Mouse (Mus musculus) embryonic facial prominence, embryonic 10.5 days (tissue): ENCODE data around the gene Ap5s1. TPM values are rescaled to one million over a fixed set of nuclear protein-coding genes. Genes with fewer than 3 reads are reported as not detected.
A peak's percentile ranks its signal among the peaks of the same experiment; 100 is the strongest.

Experiments
- DNase-seq: peaks from one replicate; pipeline ENCODE4 v3.0.0-alpha.2; 2017; ENCODE audit warnings: low spot score
- H3K27ac ChIP-seq: fragments of 300-500 bp; sonication (generic); replicated peaks from 2 replicates; pipeline ENCODE4 v1.5.1; 2016; ENCODE audit warnings: mild to moderate bottlenecking
- H3K27me3 ChIP-seq: fragments of 300-500 bp; sonication (generic); replicated peaks from 2 replicates; pipeline ENCODE4 v1.6.1; 2016; ENCODE audit warnings: low read depth, mild to moderate bottlenecking; ENCODE audit not compliant: poor library complexity, severe bottlenecking
- H3K36me3 ChIP-seq: fragments of 300-500 bp; sonication (generic); replicated peaks from 2 replicates; pipeline ENCODE4 v1.6.1; 2016; ENCODE audit warnings: mild to moderate bottlenecking, moderate library complexity
- H3K4me1 ChIP-seq: fragments of 300-500 bp; sonication (generic); 2 replicates; pipeline ENCODE4 v1.6.1; 2016
- H3K4me3 ChIP-seq: fragments of 300-500 bp; sonication (generic); 2 replicates; pipeline ENCODE4 v1.5.1; 2016; ENCODE audit warnings: mild to moderate bottlenecking, moderate library complexity
- H3K9me3 ChIP-seq: fragments of 300-500 bp; sonication (generic); 2 replicates; pipeline ENCODE4 v1.6.1; 2016; ENCODE audit warnings: mild to moderate bottlenecking
- WGBS: fragments of 180-500 bp; shearing (Covaris S2); methylation state at CpG from one replicate; pipeline ENCODE4 v1.1.7; 2016; 5-methylcytosine and 5-hydroxymethylcytosine counted together
- polyA plus RNA-seq: library from polyadenylated mRNA; unstranded; fragments of >200 nt; fragmentation: Nextera tagmentation; extraction: Ambion mirVana; gene quantifications from 2 replicates; pipeline ENCODE4 v1.2.1, GENCODE M21; 2016

Ap5s1 gene
- polyA plus RNA-seq, 1 experiment from 2014 or later: 23.3 TPM

- peak within 1 kb of the TSS; percentile 85 for H3K27ac ChIP-seq
- peak; percentile 97 for DNase-seq
Measured at GRCm38 (mm10) chr2:131233307-131234126, 26.6 kb downstream of the Ap5s1 start, which contains the start of gene Mavs. TSS of gene Mavs (plus strand) at chr2:131234063.

GRCm38 (mm10) chr2:131234127-131234650 is 27.3 kb downstream of the Ap5s1 start:
- peak overlapping the region; percentile 85 for H3K27ac ChIP-seq
- WGBS: 13% methylated on average over 28 of the region's 28 CpGs
- H3K27me3 ChIP-seq: no peaks in the 10 kb centered on the region
- DNase-seq: no peak
- peak overlapping the region; percentile 73 for H3K4me3 ChIP-seq
- peaks cover 34% of the 10 kb centered on the region for H3K4me1 ChIP-seq
- H3K36me3 ChIP-seq: peaks cover 16% of the 10 kb centered on the region
- no peaks in the 10 kb centered on the region for H3K9me3 ChIP-seq

More at GRCm38 (mm10) chr2:131233307-131234126, 26.6 kb downstream of the Ap5s1 start, which contains the start of gene Mavs:
- H3K9me3 ChIP-seq: no peaks in the 10 kb centered on the region
- WGBS: 10% methylated on average over 29 of the region's 29 CpGs
- peak within 1 kb of the TSS; percentile 73 for H3K4me3 ChIP-seq
- H3K4me1 ChIP-seq: peaks cover 34% of the 10 kb centered on the region
- H3K36me3 ChIP-seq: 0 out of 2 replicates have a peak, but pooled peaks cover 10% of the 10 kb centered on the region
- H3K27me3 ChIP-seq: no peaks in the 10 kb centered on the region

GRCm38 (mm10) chr2:131234970-131235635 is 28.2 kb downstream of the Ap5s1 start:
- Histone ChIP-seq H3K27me3 (no peaks in the 10 kb centered on the region), H3K9me3 (no peaks in the 10 kb centered on the region), H3K4me1 (peaks cover 34% of the 10 kb centered on the region), H3K4me3 (peak overlapping the region; percentile 73), H3K36me3 (peaks cover 25% of the 10 kb centered on the region), H3K27ac (no peak overlapping the region)
- 76% methylated on average over 7 of the region's 7 CpGs for WGBS
- no peak for DNase-seq

- Histone ChIP-seq H3K4me3 (no peak overlapping the region), H3K9me3 (no peaks in the 10 kb centered on the region), H3K27me3 (no peaks in the 10 kb centered on the region), H3K27ac (no peak overlapping the region), H3K4me1 (no peaks in the 10 kb centered on the region), H3K36me3 (peaks cover 87% of the 10 kb centered on the region)
- DNase-seq: no peak
Measured at GRCm38 (mm10) chr2:131242180-131242579, 35.3 kb downstream of the Ap5s1 start.

- no peak for DNase-seq
- peaks cover 94% of the 10 kb centered on the region for H3K36me3 ChIP-seq
- H3K27me3 ChIP-seq: no peaks in the 10 kb centered on the region
- WGBS: 83% methylated on average over 7 of the region's 7 CpGs
- no peaks in the 10 kb centered on the region for H3K9me3 ChIP-seq
- no peak overlapping the region for H3K27ac ChIP-seq
- H3K4me1 ChIP-seq: no peaks in the 10 kb centered on the region
- no peak overlapping the region for H3K4me3 ChIP-seq
Measured at GRCm38 (mm10) chr2:131242929-131243328, 36.1 kb downstream of the Ap5s1 start.

- H3K36me3 ChIP-seq: peaks cover 4% of the 10 kb centered on the region
- 35% methylated on average over 7 of the region's 7 CpGs for WGBS
- H3K27me3 ChIP-seq: no peaks in the 10 kb centered on the region
- H3K9me3 ChIP-seq: no peaks in the 10 kb centered on the region
- no peak overlapping the region for H3K4me3 ChIP-seq
- H3K27ac ChIP-seq: peak overlapping the region; percentile 40; the same call in 1 of the 2 replicates
- peaks cover 13% of the 10 kb centered on the region for H3K4me1 ChIP-seq
- peak; percentile 67 for DNase-seq
Measured at GRCm38 (mm10) chr2:131253681-131254328, 46.9 kb downstream of the Ap5s1 start.

GRCm38 (mm10) chr2:131254329-131254713 is 47.4 kb downstream of the Ap5s1 start:
- DNase-seq: no peak
- peaks cover 13% of the 10 kb centered on the region for H3K4me1 ChIP-seq
- WGBS: 79% methylated on average over 2 of the region's 2 CpGs
- H3K9me3 ChIP-seq: no peaks in the 10 kb centered on the region
- H3K27me3 ChIP-seq: no peaks in the 10 kb centered on the region
- peak overlapping the region; percentile 40; the same call in 1 of the 2 replicates for H3K27ac ChIP-seq
- H3K36me3 ChIP-seq: no peaks in the 10 kb centered on the region
- no peak overlapping the region for H3K4me3 ChIP-seq

GRCm38 (mm10) chr2:131255738-131256137 is 48.9 kb downstream of the Ap5s1 start:
- Histone ChIP-seq H3K36me3 (no peaks in the 10 kb centered on the region), H3K4me1 (peaks cover 16% of the 10 kb centered on the region), H3K27me3 (no peaks in the 10 kb centered on the region), H3K27ac (no peak overlapping the region), H3K4me3 (no peak overlapping the region), H3K9me3 (no peaks in the 10 kb centered on the region)
- 55% methylated on average over 3 of the region's 3 CpGs for WGBS
- no peak for DNase-seq

- peaks cover 27% of the 10 kb centered on the region for H3K4me1 ChIP-seq
- H3K9me3 ChIP-seq: no peaks in the 10 kb centered on the region
- no peaks in the 10 kb centered on the region for H3K27me3 ChIP-seq
- H3K36me3 ChIP-seq: no peaks in the 10 kb centered on the region
- 81% methylated on average over 8 of the region's 8 CpGs for WGBS
- no peak for DNase-seq
- H3K27ac ChIP-seq: no peak overlapping the region
- no peak overlapping the region for H3K4me3 ChIP-seq
Measured at GRCm38 (mm10) chr2:131258693-131259092, 51.8 kb downstream of the Ap5s1 start.

GRCm38 (mm10) chr2:131260544-131261307 is 53.8 kb downstream of the Ap5s1 start:
- Histone ChIP-seq H3K27ac (peak overlapping the region; percentile 99), H3K36me3 (peaks cover 10% of the 10 kb centered on the region; the same call in 1 of the 2 replicates), H3K9me3 (no peaks in the 10 kb centered on the region), H3K4me3 (peak overlapping the region; percentile 90; the same call in 1 of the 2 replicates), H3K4me1 (peaks cover 36% of the 10 kb centered on the region), H3K27me3 (no peaks in the 10 kb centered on the region)
- no peak for DNase-seq
- 71% methylated on average over 9 of the region's 9 CpGs for WGBS

- Histone ChIP-seq H3K27ac (peak overlapping the region; percentile 99), H3K27me3 (no peaks in the 10 kb centered on the region), H3K36me3 (peaks cover 10% of the 10 kb centered on the region; the same call in 1 of the 2 replicates), H3K9me3 (no peaks in the 10 kb centered on the region), H3K4me1 (peaks cover 36% of the 10 kb centered on the region), H3K4me3 (peak overlapping the region; percentile 90)
- WGBS: 4% methylated on average over 10 of the region's 10 CpGs
- no peak for DNase-seq
Measured at GRCm38 (mm10) chr2:131261481-131262212, 54.8 kb downstream of the Ap5s1 start.
